Mouse (Mus musculus) CH12.LX (cell line): ENCODE data around the gene Iqcj.

Experiments
- CTCF ChIP-seq, 2 experiments: IDR thresholded peaks in 1 of 2; conservative IDR thresholded peaks in 1 of 2; 2 replicates each; pipeline ENCODE4 v1.5.1; 2011 to 2012; ENCODE audit warnings: low read depth in 2 of 2, low read length in 2 of 2, improper control_type of control experiment in 1 of 2, inconsistent platforms in 1 of 2, mild to moderate bottlenecking in 1 of 2, moderate library complexity in 1 of 2
- E2F4 ChIP-seq: IDR thresholded peaks from 2 replicates; pipeline ENCODE4 v1.6.1; 2011; ENCODE audit warnings: low read depth, low read length, improper control_type of control experiment; ENCODE audit not compliant: insufficient replicate concordance
- EP300 ChIP-seq: IDR thresholded peaks from 2 replicates; pipeline ENCODE4 v1.6.1; 2011; ENCODE audit warnings: low read length, improper control_type of control experiment
- IRF4 ChIP-seq: IDR thresholded peaks from 2 replicates; pipeline ENCODE4 v1.6.1; 2014; ENCODE audit warnings: low read depth, mild to moderate bottlenecking, inconsistent platforms, low read length, improper control_type of control experiment
- MAFK ChIP-seq: IDR thresholded peaks from 2 replicates; pipeline ENCODE4 v1.6.1; 2011; ENCODE audit warnings: low read length, improper control_type of control experiment; ENCODE audit not compliant: insufficient replicate concordance
- MAX ChIP-seq: IDR thresholded peaks from 2 replicates; pipeline ENCODE4 v1.6.1; 2011; ENCODE audit warnings: low read length, improper control_type of control experiment
- MEF2A ChIP-seq: IDR thresholded peaks from 2 replicates; pipeline ENCODE4 v1.6.1; 2014; ENCODE audit warnings: low read depth, mild to moderate bottlenecking, inconsistent platforms, low read length, improper control_type of control experiment, borderline replicate concordance
- NELFE ChIP-seq: IDR thresholded peaks from 2 replicates; pipeline ENCODE4 v1.6.1; 2011; ENCODE audit warnings: low read depth, low read length, improper control_type of control experiment
- NRF1 ChIP-seq: IDR thresholded peaks from 2 replicates; pipeline ENCODE4 v1.6.1; 2014; ENCODE audit warnings: low read depth, mild to moderate bottlenecking, inconsistent platforms, low read length, improper control_type of control experiment, moderate library complexity
- PAX5 ChIP-seq: IDR thresholded peaks from 2 replicates; pipeline ENCODE4 v1.6.1; 2012; ENCODE audit warnings: low read length, inconsistent platforms, mixed read lengths
- POLR2A ChIP-seq: IDR thresholded peaks from 2 replicates; pipeline ENCODE4 v1.6.1; 2011; ENCODE audit warnings: low read depth, mild to moderate bottlenecking, improper control_type of control experiment, low read length
- POLR2AphosphoS2 ChIP-seq: IDR thresholded peaks from 2 replicates; pipeline ENCODE4 v1.6.1; 2011; ENCODE audit warnings: low read depth, low read length, improper control_type of control experiment
- SIN3A ChIP-seq: IDR thresholded peaks from 2 replicates; pipeline ENCODE4 v1.6.1; 2012; ENCODE audit warnings: low read length, improper control_type of control experiment, inconsistent platforms
- TCF12 ChIP-seq: IDR thresholded peaks from 2 replicates; pipeline ENCODE4 v1.6.1; 2014; ENCODE audit warnings: low read depth, mild to moderate bottlenecking, inconsistent platforms, low read length, improper control_type of control experiment

DNA sequence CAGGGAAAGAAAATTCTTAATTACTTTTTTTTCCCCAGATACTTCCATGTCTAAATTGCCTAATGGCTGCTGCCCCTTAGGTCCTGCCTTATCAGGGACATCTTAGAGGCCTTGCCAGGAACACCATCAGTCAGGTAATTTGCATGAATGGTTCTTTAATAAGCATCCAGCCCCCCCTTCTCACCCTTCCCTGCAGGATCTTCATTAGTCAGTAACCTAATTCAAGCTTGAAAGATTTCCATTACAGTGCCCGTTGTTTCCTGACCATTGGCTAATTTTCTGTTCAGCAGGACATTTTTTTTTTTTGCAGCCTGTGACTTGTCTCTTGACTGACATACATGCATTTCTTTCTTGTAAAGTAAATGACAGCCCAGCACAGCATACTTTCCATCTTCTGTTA is 123.8 kb downstream of the Iqcj start:
- TF ChIP-seq CTCF (conservative IDR thresholded peaks at IDR 0.05 in 1 of 2, IDR thresholded peaks at IDR 0.05 in 1 of 2; ENCODE audit: low read depth in 2 of 2, low read length in 2 of 2) = no peak
- TF ChIP-seq EP300 = no peak
- TF ChIP-seq POLR2A = no peak
- no peak for TF ChIP-seq TCF12
- no peak for TF ChIP-seq E2F4
- TF ChIP-seq MAX = no peak
- TF ChIP-seq PAX5 = no peak
- TF ChIP-seq NRF1 = no peak
- TF ChIP-seq NELFE = no peak
- TF ChIP-seq POLR2AphosphoS2 = no peak
- no peak for TF ChIP-seq MAFK
- TF ChIP-seq IRF4 = no peak
- TF ChIP-seq SIN3A = no peak
- no peak for TF ChIP-seq MEF2A
